Mouse (Mus musculus) forebrain, embryonic 11.5 days (tissue): Measurements from ENCODE around the gene Znfx1. TPM values are rescaled to one million over a fixed set of nuclear protein-coding genes. Genes with fewer than 3 reads are reported as not detected.

Experiments used
- ATAC-seq: fragments of 200-750 bp; cut with Nextera tagmentation; replicated peaks from 2 replicates; pipeline ENCODE4 v1.8.0; 2017; ENCODE audit warnings: moderate TSS enrichment; ENCODE audit not compliant: low FRiP score
- DNase-seq: peaks from one replicate; pipeline ENCODE4 v3.0.0-alpha.2; 2017; ENCODE audit warnings: low spot score
- H3K27ac ChIP-seq: fragments of 300-500 bp; sonication (generic); 2 replicates; pipeline ENCODE4 v1.5.1; 2014; ENCODE audit warnings: low read depth, low read length
- H3K27me3 ChIP-seq: fragments of 300-500 bp; sonication (generic); 2 replicates; pipeline ENCODE4 v1.6.1; 2014; ENCODE audit warnings: mild to moderate bottlenecking, low read length, mixed read lengths; ENCODE audit not compliant: control insufficient read depth, insufficient read depth
- H3K36me3 ChIP-seq: fragments of 300-500 bp; sonication (generic); 2 replicates; pipeline ENCODE4 v1.6.1; 2014; ENCODE audit warnings: mild to moderate bottlenecking, low read length, moderate library complexity, mixed read lengths; ENCODE audit not compliant: control insufficient read depth, insufficient read depth
- H3K4me1 ChIP-seq: fragments of 300-500 bp; sonication (generic); replicated peaks from 2 replicates; pipeline ENCODE4 v1.6.1; 2014; ENCODE audit warnings: low read length, mixed read lengths; ENCODE audit not compliant: control insufficient read depth, insufficient read depth
- H3K4me2 ChIP-seq: fragments of 300-500 bp; sonication (generic); 2 replicates; pipeline ENCODE4 v1.6.1; 2014; ENCODE audit warnings: low read depth, mild to moderate bottlenecking, low read length, moderate library complexity, mixed read lengths; ENCODE audit not compliant: severe bottlenecking
- H3K4me3 ChIP-seq: fragments of 300-500 bp; sonication (generic); 2 replicates; pipeline ENCODE4 v1.5.1; 2014; ENCODE audit warnings: low read depth, low read length
- H3K9ac ChIP-seq: fragments of 300-500 bp; sonication (generic); 2 replicates; pipeline ENCODE4 v1.6.1; 2014; ENCODE audit warnings: low read length
- H3K9me3 ChIP-seq: fragments of 300-500 bp; sonication (generic); 2 replicates; pipeline ENCODE4 v1.6.1; 2016; ENCODE audit warnings: low read length, mixed read lengths; ENCODE audit not compliant: control insufficient read depth
- WGBS: fragments of 180-500 bp; shearing (Covaris S2); extraction: QIAGEN DNeasy Blood & Tissue Kit; methylation state at CpG from one replicate; pipeline ENCODE4 v1.1.7; 2014; 5-methylcytosine and 5-hydroxymethylcytosine counted together
- polyA plus RNA-seq: library from polyadenylated mRNA; unstranded; fragments of >200 nt; fragmentation: Nextera tagmentation; extraction: Ambion mirVana; gene quantifications from 2 replicates; pipeline ENCODE4 v1.2.1, GENCODE M21; 2014

Gene Znfx1
- polyA plus RNA-seq, 1 experiment from 2014 or later, result 7.4 TPM

DNA sequence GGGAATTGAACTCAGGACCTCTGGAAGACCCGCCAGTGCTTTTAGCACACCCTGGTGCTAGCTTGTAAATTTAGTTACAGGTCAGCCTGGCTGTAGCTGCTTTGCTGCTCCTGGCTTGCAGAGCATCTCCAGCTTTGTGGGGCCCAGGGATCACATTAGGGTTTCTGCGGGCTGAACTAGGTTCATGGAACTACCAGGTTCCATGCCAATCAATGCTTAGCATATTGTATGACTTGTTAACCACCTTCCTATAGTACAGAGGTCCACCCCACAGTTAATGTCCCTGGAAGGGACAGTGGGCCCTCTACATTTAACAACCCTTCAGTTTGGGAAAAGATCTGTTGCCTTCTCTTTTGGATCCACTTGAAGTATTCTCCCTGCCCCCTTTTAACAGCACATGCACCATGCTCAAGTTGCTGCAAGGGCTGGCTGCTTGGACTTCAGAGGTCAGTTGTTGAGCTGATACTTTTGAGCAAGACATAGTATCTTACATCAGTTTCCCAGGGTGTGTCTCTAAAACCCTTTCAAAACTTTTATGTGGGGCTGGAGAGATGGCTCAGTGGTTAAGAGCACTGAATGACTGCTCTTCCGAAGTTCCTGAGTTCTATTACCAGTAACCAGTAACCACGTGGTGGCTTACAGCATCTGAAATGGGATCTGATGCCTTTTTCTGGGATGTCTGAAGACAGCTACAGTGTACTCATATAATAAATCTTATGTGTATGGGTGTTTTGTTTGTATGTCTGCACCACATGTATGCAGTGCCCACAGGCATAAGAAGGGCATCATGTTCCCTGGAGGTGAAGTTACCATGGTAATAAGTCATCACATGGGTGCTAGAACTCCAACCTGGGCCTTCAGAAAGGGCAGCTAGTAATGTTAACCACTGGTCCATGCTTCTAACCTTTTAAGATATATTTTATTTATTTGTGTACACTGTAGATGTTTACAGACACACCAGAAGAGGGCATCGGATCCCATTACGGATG, 4.0 kb upstream of the Znfx1 start:
- Histone ChIP-seq H3K4me2 (no peak overlapping the region), H3K9me3 (no peaks in the 10 kb centered on the region), H3K4me1 (peaks cover 7% of the 10 kb centered on the region), H3K27ac (no peak overlapping the region), H3K4me3 (no peak overlapping the region), H3K9ac (no peak overlapping the region), H3K27me3 (no peaks in the 10 kb centered on the region), H3K36me3 (peaks cover 9% of the 10 kb centered on the region)
- 33% methylated on average over 6 of the region's 6 CpGs for WGBS
- DNase-seq, result no peak
- ATAC-seq, result no peak

DNA sequence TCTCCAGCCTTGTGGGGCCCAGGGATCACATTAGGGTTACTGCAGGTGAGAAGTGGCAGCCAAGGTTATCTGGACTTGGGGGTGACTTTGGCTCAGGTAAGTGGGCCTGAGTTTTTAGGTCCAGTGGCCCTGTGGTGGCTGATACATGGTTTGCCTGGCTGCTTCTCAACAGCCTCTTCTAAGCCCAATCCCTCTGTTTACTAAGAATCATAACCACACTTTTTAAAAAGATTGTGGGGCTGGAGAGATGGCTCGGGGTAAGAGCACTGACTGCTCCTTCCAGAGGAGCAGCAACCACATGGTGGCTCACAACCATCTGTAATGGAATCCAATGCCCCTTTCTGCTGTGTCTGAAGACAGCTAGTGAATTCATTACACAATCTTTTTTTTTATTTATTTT, 3.2 kb upstream of the Znfx1 start:
- Histone ChIP-seq H3K4me3 (no peak overlapping the region), H3K27ac (no peak overlapping the region), H3K27me3 (no peaks in the 10 kb centered on the region), H3K4me1 (peaks cover 14% of the 10 kb centered on the region), H3K9me3 (no peaks in the 10 kb centered on the region), H3K9ac (peak overlapping the region; percentile 4; the same call in 1 of the 2 replicates), H3K36me3 (peaks cover 9% of the 10 kb centered on the region), H3K4me2 (no peak overlapping the region)
- no peak for DNase-seq
- WGBS, result 61% methylated on average over 1 of the region's 1 CpGs
- ATAC-seq, result no peak

- H3K27me3 ChIP-seq, result no peaks in the 10 kb centered on the region
- H3K27ac ChIP-seq, result peak overlapping the region; percentile 90
- peak overlapping the region; percentile 98 for H3K9ac ChIP-seq
- peak overlapping the region; percentile 83 for H3K4me3 ChIP-seq
- DNase-seq (no peak), ATAC-seq (no peak)
- H3K36me3 ChIP-seq, result peaks cover 9% of the 10 kb centered on the region
- H3K4me2 ChIP-seq, result peak overlapping the region; percentile 78
- no peaks in the 10 kb centered on the region for H3K9me3 ChIP-seq
- H3K4me1 ChIP-seq, result peaks cover 14% of the 10 kb centered on the region
- WGBS, result 34% methylated on average over 9 of the region's 9 CpGs
Observed at GRCm38 (mm10) chr2:167064601-167065295, 1.9 kb upstream of the Znfx1 start.

DNA sequence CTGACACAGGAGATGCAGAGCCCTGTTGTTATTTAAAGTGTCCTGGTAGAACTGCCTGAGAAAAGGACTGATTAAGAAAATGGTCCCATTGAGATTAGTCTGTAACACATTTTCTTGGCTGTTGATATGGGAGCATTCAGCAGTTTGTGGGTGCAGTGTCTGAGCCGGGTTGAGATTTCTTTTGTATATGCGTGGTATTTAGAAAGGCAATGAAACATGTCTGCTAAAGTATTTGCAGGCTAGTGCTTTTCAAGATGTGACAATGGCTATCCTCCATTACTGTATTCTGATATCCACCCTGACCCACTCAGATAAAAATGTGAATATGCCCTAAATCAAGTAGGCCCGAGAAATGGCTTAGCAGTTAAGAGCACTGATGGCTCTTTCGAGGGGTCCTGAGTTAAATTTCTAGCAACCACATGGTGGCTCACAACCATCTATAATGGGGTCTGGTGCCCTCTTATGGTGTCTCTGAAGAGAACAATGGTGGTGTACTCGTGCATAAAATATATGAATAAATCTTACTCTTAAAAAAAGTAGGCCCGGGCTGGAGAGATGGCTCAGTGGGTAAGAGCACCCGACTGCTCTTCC, 1.2 kb upstream of the Znfx1 start:
- peaks cover 9% of the 10 kb centered on the region for H3K36me3 ChIP-seq
- H3K4me2 ChIP-seq, result peak overlapping the region; percentile 78
- whole genome bisulfite sequencing, result 0% methylated on average over 7 of the region's 7 CpGs
- peak overlapping the region; percentile 98 for H3K9ac ChIP-seq
- no peaks in the 10 kb centered on the region for H3K27me3 ChIP-seq
- H3K27ac ChIP-seq, result peak overlapping the region; percentile 90
- peaks cover 14% of the 10 kb centered on the region for H3K4me1 ChIP-seq
- DNase-seq (no peak), ATAC-seq (no peak)
- H3K4me3 ChIP-seq, result peak overlapping the region; percentile 83
- H3K9me3 ChIP-seq, result no peaks in the 10 kb centered on the region

DNA sequence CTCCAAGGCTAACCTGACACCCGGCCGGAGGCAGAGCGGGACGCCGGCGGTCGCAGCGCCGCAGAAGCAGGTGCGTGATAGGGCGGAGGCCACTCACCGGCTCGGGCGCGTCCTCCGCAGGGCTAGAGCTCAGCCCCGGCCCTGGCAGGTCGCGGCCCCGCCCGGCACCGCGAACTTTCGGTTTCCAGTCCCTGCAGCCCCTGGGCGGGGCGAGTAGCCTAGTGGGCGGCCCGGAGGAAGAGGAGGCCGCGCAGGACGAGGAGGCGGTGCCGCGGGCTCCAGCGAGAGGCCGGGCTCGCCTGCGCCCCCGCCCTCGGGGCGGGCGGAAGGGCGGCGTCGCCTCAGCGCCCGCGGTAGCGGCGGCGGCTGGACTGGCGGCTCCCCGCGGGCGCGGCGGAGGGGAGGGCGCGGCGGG, 311 bp downstream of the Znfx1 start:
- peak overlapping the region; percentile 78 for H3K4me2 ChIP-seq
- whole genome bisulfite sequencing, result under 1% methylated on average over 41 of the region's 60 CpGs
- ATAC-seq, result peak; percentile 90

DNA sequence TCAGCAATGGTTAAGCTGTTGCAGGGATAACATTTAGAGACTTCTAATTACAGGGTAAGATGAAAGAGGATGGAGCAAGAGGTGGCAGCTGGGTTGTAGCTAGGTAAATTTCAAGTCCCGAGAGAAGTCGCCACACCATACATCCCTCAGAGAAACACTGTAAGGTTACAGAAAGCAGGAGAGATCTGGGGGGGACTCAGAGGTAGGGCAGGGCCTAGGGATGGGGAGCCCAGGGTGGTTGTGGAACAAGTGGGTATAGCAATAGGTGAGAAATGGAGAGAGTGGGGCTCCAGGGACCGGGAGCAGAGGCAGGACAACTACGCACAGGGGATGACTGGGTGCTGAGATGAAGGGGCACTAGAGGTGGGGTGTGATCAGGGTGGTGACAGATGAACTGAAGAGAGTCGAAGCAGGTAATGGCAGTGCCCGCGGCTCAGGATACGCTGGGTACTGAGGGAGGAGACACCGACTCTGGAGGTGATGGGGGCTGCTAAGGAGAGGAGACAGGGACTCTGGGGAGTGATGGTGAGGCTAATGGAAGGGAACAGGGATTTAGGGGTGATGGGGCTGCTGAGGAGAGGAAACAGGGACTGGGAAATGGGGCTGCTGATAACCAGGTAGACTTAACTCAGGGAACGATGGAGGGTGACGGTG, 1.3 kb downstream of the Znfx1 start:
- Histone ChIP-seq H3K36me3 (peaks cover 9% of the 10 kb centered on the region), H3K9me3 (no peaks in the 10 kb centered on the region), H3K4me1 (peaks cover 14% of the 10 kb centered on the region), H3K4me3 (peak overlapping the region; percentile 83), H3K27me3 (no peaks in the 10 kb centered on the region), H3K9ac (peak overlapping the region; percentile 98), H3K4me2 (peak overlapping the region; percentile 78), H3K27ac (no peak overlapping the region)
- ATAC-seq (no peak), DNase-seq (no peak)
- WGBS, result 33% methylated on average over 11 of the region's 11 CpGs

More for the DNA sequence above, 311 bp downstream of the Znfx1 start:
- H3K9me3 ChIP-seq, result no peaks in the 10 kb centered on the region
- H3K27ac ChIP-seq, result peak overlapping the region; percentile 80
- peaks cover 9% of the 10 kb centered on the region for H3K36me3 ChIP-seq
- DNase-seq, result peak; percentile 93
- H3K4me3 ChIP-seq, result peak overlapping the region; percentile 83
- no peaks in the 10 kb centered on the region for H3K27me3 ChIP-seq
- H3K9ac ChIP-seq, result peak overlapping the region; percentile 98
- H3K4me1 ChIP-seq, result peaks cover 14% of the 10 kb centered on the region

- ATAC-seq (no peak), DNase-seq (no peak)
- Histone ChIP-seq H3K9me3 (no peaks in the 10 kb centered on the region), H3K9ac (peak overlapping the region; percentile 10; the same call in 1 of the 2 replicates), H3K36me3 (peaks cover 12% of the 10 kb centered on the region), H3K27ac (no peak overlapping the region), H3K4me1 (peaks cover 14% of the 10 kb centered on the region), H3K4me2 (no peak overlapping the region), H3K4me3 (no peak overlapping the region), H3K27me3 (no peaks in the 10 kb centered on the region)
Observed at GRCm38 (mm10) chr2:167060761-167061160, 2.1 kb downstream of the Znfx1 start.

- Histone ChIP-seq H3K4me2 (no peak overlapping the region), H3K4me3 (no peak overlapping the region), H3K36me3 (peaks cover 11% of the 10 kb centered on the region), H3K27me3 (no peaks in the 10 kb centered on the region), H3K9ac (peak overlapping the region; percentile 10; the same call in 1 of the 2 replicates), H3K27ac (no peak overlapping the region), H3K4me1 (peaks cover 14% of the 10 kb centered on the region), H3K9me3 (no peaks in the 10 kb centered on the region)
- no peak for ATAC-seq
- WGBS, result 67% methylated on average over 3 of the region's 3 CpGs
- peak; percentile 47 for DNase-seq
Observed at GRCm38 (mm10) chr2:167060360-167060759, 2.5 kb downstream of the Znfx1 start.
